Mouse (Mus musculus) cerebellum, postnatal 25 days (tissue): ENCODE measurements at regions not wholly inside any gene's neighbourhood (a gene's known extent, or its start where the extent isn't known, plus 50 kb on each side); places are given as distances from the start of the nearest gene placed in this dataset.
A peak's percentile ranks its signal among the peaks of the same experiment; 100 is the strongest.

Experiments used
- DNase-seq, 2 experiments: peaks; one replicate each; pipeline ENCODE4 v3.0.0; 2021; ENCODE audit warnings: mixed read lengths in 2 of 2

- DNase-seq, result peak; percentile 27 to 31
Observed at GRCm38 (mm10) chr15:24296798-24297197, 1116.8 kb downstream of the Basp1 start.

GRCm38 (mm10) chr15:24275100-24275499 lies 1138.5 kb downstream of the Basp1 start:
- no peak for DNase-seq

GRCm38 (mm10) chr15:24267360-24267759 lies 1146.2 kb downstream of the Basp1 start:
- DNase-seq, result no peak
